Mouse (Mus musculus) hindbrain, embryonic 14.5 days (tissue): ENCODE data around the gene 2410015M20Rik. TPM values are rescaled to one million over a fixed set of nuclear protein-coding genes. Genes with fewer than 3 reads are reported as not detected.
"Not testable (repeated sequence)": the region's sequence is repeated elsewhere in the genome, so short reads cannot be mapped to it uniquely, and the experiment has no call there.

ENCODE experiments used
- ATAC-seq: fragments of 200-750 bp; cut with Nextera tagmentation; 2 replicates; pipeline ENCODE4 v1.8.0; 2017; ENCODE audit warnings: moderate number of reproducible peaks, mild to moderate bottlenecking, moderate TSS enrichment, moderate library complexity; ENCODE audit not compliant: low FRiP score
- DNase-seq: peaks from one replicate; pipeline ENCODE4 v3.0.0-alpha.2; 2015; ENCODE audit warnings: low spot score
- H3K27ac ChIP-seq: fragments of 300-500 bp; sonication (generic); 2 replicates; pipeline ENCODE4 v1.5.1; 2014; ENCODE audit warnings: mild to moderate bottlenecking, moderate library complexity
- H3K27me3 ChIP-seq: fragments of 300-500 bp; sonication (generic); 2 replicates; pipeline ENCODE4 v1.6.1; 2014; ENCODE audit warnings: mild to moderate bottlenecking, low read length, mixed read lengths; ENCODE audit not compliant: control insufficient read depth, insufficient read depth
- H3K36me3 ChIP-seq: fragments of 300-500 bp; sonication (generic); replicated peaks from 2 replicates; pipeline ENCODE4 v1.6.1; 2014; ENCODE audit not compliant: control insufficient read depth, insufficient read depth
- H3K4me1 ChIP-seq: fragments of 300-500 bp; sonication (generic); replicated peaks from 2 replicates; pipeline ENCODE4 v1.6.1; 2014; ENCODE audit warnings: antibody characterized with exemption, low read length, mixed read lengths; ENCODE audit not compliant: control insufficient read depth, insufficient read depth
- H3K4me2 ChIP-seq: fragments of 300-500 bp; sonication (generic); replicated peaks from 2 replicates; pipeline ENCODE4 v1.6.1; 2014; ENCODE audit warnings: mild to moderate bottlenecking, moderate library complexity
- H3K4me3 ChIP-seq: fragments of 300-500 bp; sonication (generic); replicated peaks from 2 replicates; pipeline ENCODE4 v1.5.1; 2014; ENCODE audit warnings: mild to moderate bottlenecking, low read length
- H3K9ac ChIP-seq: fragments of 300-500 bp; sonication (generic); 2 replicates; pipeline ENCODE4 v1.6.1; 2014
- H3K9me3 ChIP-seq: fragments of 300-500 bp; sonication (generic); 2 replicates; pipeline ENCODE4 v1.6.1; 2016; ENCODE audit warnings: low read length; ENCODE audit not compliant: control insufficient read depth
- WGBS: fragments of 180-500 bp; shearing (Covaris S2); extraction: QIAGEN DNeasy Blood & Tissue Kit; methylation state at CpG from one replicate; pipeline ENCODE4 v1.1.7; 2014; 5-methylcytosine and 5-hydroxymethylcytosine counted together
- polyA plus RNA-seq: library from polyadenylated mRNA; unstranded; fragments of >200 nt; fragmentation: Nextera tagmentation; extraction: Ambion mirVana; gene quantifications from 2 replicates; pipeline ENCODE4 v1.2.1, GENCODE M21; 2014

The 2410015M20Rik gene
- polyA plus RNA-seq, 1 experiment from 2014 or later = 193 TPM

DNA sequence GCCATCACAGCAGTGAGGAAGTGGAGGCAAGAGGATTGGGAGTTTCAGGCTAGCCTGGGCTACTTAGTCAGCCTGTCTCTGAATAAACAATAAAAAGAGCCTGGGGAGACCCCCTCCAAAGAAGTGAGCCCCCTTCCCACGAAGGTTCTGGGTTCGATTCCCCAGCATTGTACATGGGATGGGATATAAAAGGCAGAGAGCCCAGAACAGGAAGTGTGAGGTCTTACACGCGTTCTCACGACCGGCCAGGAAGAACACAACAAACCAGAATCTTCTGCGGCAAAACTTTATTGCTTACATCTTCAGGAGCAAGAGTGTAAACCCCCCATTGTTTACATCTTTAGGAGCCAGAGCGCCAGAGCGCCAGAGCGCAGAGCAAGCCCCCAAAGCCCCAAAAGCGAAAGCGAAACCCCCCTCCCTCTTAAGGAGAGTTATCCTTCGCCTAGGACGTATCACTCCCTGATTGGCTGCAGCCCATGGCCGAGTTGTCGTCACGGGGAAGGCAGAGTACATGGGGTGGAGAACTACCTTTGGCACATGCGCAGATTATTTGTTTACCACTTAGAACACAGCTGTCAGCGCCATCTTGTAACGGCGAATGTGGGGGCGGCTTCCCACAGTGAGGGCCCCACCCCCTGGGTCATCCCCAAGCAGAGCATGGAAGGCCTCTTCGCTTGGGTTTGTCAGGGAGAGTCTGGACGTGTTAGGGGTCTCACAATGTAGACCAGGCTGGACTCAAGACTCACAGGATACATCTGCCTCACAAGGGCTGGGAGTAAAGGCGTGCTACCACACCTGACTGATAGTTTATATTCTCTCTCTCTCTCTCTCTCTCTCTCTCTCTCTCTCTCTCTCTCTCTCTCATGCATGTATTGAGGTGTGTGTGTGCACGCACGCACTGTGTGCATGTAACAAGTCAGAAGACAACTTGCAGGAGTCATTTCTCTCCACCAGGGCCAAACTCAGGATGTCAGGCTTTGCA, 20.5 kb upstream of the 2410015M20Rik start:
- not testable (repeated sequence) for H3K27me3 ChIP-seq, ATAC-seq, H3K4me2 ChIP-seq, DNase-seq, H3K27ac ChIP-seq, H3K4me3 ChIP-seq, H3K36me3 ChIP-seq, H3K9ac ChIP-seq, H3K9me3 ChIP-seq
- peaks cover 17% of the 10 kb centered on the region for H3K4me1 ChIP-seq
- WGBS = 89% methylated on average over 27 of the region's 27 CpGs

DNA sequence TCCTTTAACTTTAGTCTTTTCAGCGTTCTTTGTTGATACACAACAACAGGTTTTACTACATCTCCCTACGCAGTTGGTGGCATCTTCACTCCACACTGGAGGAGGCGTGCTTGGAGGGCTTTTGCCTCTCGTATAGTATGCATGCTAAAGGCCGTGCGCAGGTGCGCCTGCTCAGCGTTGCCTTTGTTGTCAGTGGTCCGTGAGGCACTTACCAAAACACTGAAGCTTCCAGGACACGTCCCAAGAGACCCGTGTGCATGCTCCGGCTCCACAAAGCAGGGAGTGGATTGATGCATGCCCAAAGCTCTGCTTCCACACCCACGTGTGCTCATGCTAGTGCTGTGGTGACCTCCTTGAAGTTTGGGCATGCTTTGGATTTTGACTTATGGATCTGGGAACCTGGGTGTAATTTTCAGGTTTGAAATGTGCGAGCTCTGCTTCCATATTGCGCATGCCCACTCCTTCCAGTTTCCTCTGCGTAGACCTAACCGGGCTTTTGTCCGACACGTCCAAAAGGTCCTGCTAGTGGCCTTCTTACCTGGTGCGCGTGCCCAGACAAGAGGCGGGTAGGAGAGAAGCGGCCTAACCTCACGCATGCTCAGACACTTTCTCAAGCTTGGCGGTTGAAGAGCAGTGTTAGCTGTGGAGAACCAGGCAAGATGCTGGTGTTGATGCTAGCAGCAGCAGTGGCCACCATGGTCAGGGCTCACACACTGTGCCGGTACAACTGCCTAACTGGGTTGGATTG, 18.1 kb upstream of the 2410015M20Rik start, which contains the start of gene Catsperd:
TSS of gene Catsperd (plus strand) at position 614 of the 748 bp plus-strand sequence.
- 12% methylated on average over 26 of the region's 26 CpGs for WGBS
- DNase-seq = peak; percentile 47
- Histone ChIP-seq H3K4me2 (peak within 1 kb of the TSS; percentile 67), H3K4me3 (peak within 1 kb of the TSS; percentile 61), H3K27me3 (no peaks in the 10 kb centered on the region), H3K36me3 (peaks cover 9% of the 10 kb centered on the region; the same call in 1 of the 2 replicates), H3K9me3 (no peaks in the 10 kb centered on the region), H3K9ac (peak within 1 kb of the TSS; percentile 34), H3K27ac (peak within 1 kb of the TSS; percentile 78), H3K4me1 (peaks cover 17% of the 10 kb centered on the region)
- peak; percentile 38; the same call in 1 of the 2 replicates for ATAC-seq

DNA sequence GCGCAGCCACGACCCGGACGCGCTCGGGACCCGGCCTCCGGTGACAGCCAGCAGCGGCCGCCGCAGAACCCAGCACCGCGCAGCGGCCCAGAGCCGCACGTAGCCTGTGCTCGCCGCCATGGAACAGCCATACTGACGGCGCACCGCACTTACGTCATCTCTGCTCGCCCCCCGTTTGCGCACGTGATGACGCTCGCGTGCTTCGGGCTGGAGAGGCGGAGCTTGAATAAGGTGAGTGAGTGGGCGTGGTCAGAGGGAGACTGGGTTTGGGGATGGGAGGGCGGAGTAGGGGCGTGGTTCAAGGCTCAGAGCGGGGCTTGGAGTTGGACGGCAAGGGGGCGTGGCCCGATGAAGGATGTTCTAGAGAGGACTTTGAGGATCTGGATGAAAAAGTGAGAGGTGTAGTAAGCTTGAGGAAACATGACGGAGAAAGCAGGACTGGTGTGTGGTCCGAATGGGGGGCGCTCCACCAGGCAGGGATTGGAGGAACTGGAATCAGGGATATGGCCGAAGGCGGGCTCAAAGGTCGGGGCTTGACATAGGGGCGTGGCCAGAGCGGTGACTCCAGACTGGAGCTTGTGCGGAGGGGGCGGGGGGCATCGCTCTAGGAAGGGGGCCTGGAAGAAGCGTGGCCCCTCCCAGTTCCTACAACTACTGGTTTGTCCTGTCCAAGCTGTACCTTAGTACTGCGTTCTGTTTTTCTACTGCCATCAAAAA, 17.3 kb upstream of the 2410015M20Rik start, which contains the start of gene Lonp1:
TSS of gene Lonp1 (minus strand) at position 134 of the 717 bp plus-strand sequence.
- H3K27ac ChIP-seq = peak within 1 kb of the TSS; percentile 78
- peak within 1 kb of the TSS; percentile 74 for H3K9ac ChIP-seq
- no peaks in the 10 kb centered on the region for H3K9me3 ChIP-seq
- H3K36me3 ChIP-seq = peaks cover 16% of the 10 kb centered on the region
- peaks cover 17% of the 10 kb centered on the region for H3K4me1 ChIP-seq
- H3K27me3 ChIP-seq = no peaks in the 10 kb centered on the region
- H3K4me2 ChIP-seq = peak within 1 kb of the TSS; percentile 67
- DNase-seq = peak; percentile 99
- peak; percentile 93 for ATAC-seq
- WGBS = under 1% methylated on average over 50 of the region's 51 CpGs
- H3K4me3 ChIP-seq = peak within 1 kb of the TSS; percentile 61

DNA sequence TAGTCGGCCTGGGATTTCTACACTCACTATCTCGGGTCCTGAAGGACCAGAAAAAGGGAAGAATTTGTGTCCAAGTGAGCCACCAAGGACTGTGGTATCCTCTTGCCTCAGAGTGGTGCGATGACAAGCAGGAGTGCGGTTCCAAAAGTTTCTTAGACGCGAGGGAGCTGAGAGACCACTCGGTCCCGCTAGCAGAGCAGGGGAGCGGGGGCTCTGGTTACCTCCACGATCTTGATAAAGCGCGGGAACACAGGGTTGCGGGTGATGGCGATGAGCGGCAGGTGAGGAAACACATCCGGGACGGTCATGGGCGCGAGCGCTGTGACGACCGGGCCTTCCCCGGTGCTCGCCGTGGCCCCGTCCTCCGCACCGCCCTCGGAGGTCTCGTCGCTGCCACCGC, 16.7 kb upstream of the 2410015M20Rik start:
- Histone ChIP-seq H3K27me3 (no peaks in the 10 kb centered on the region), H3K4me3 (peak overlapping the region; percentile 61), H3K27ac (no peak overlapping the region), H3K9me3 (no peaks in the 10 kb centered on the region), H3K4me1 (peaks cover 17% of the 10 kb centered on the region), H3K36me3 (peaks cover 22% of the 10 kb centered on the region), H3K4me2 (peak overlapping the region; percentile 67), H3K9ac (peak overlapping the region; percentile 74)
- 1% methylated on average over 32 of the region's 32 CpGs for WGBS
- no peak for ATAC-seq
- DNase-seq = no peak

DNA sequence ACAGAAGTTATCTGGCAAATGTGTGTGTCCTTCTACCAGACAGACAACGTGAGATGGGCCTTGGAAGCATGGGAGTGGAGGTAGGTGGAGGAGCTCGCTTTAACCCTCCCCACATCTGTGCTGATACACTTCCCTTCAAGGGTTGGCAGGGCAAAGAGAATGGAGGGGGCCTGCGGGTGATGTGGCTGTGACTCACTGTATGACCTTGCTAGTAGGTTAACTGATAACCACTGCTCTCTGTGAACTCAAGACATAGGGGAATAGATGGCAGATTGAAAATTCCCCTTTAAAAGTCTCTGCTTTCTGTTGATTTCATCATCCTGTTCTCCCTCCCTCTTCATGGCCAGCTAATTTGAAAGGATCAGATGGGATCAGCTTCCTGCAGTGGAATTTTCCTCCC, 15.9 kb upstream of the 2410015M20Rik start:
- DNase-seq = no peak

DNA sequence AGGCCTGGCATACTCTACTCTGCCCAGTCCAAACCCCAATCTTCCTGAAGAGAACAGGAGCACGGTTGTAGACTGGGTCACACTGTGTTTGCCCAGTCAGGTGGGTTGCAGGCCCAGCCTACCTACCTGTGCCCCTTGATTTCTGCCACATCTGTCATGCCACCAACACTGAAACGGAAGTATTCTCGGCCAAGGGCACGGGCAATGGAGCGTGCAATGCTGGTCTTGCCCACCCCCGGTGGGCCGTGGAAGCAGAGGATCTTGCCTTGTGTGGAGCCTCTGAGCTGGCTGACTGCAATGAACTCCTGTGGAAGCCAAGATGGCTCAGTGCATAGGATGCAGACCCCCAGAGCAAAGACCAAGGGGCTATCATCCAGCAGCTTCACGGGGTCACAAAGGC, 8.1 kb upstream of the 2410015M20Rik start:
- Histone ChIP-seq H3K27ac (no peak overlapping the region), H3K4me3 (no peak overlapping the region), H3K4me1 (peaks cover 11% of the 10 kb centered on the region), H3K9ac (no peak overlapping the region), H3K27me3 (no peaks in the 10 kb centered on the region), H3K9me3 (no peaks in the 10 kb centered on the region), H3K4me2 (no peak overlapping the region), H3K36me3 (peaks cover 81% of the 10 kb centered on the region)
- ATAC-seq (no peak), DNase-seq (no peak)
- 94% methylated on average over 8 of the region's 8 CpGs for WGBS

More for the DNA sequence above, 15.9 kb upstream of the 2410015M20Rik start:
- Histone ChIP-seq H3K27ac (no peak overlapping the region), H3K4me2 (peak overlapping the region; percentile 67), H3K9me3 (no peaks in the 10 kb centered on the region), H3K4me3 (peak overlapping the region; percentile 61; the same call in 1 of the 2 replicates), H3K9ac (no peak overlapping the region), H3K36me3 (peaks cover 30% of the 10 kb centered on the region), H3K27me3 (no peaks in the 10 kb centered on the region), H3K4me1 (peaks cover 17% of the 10 kb centered on the region)
- no peak for ATAC-seq
- WGBS = 89% methylated on average over 3 of the region's 3 CpGs

DNA sequence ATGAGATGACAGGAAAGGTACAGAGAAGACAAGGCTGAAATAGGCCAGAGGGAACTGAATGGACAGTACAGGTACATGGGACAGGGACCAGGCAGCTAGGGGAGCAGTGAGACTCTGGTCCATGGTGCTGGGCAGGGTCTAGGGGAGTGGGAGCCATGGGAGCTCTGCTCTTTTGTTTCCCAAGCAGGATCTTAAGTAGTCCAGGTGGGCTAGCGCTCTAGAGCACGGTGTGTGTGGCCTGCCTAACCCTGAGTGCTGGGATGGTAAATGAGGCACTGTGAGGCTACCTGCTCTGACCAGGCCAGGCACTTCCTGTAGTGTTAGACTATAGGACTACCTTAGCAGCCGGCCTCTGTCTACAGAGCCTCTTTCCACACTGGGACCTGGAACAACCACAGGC, 7.2 kb upstream of the 2410015M20Rik start:
- DNase-seq = no peak
- ATAC-seq = no peak
- Histone ChIP-seq H3K4me3 (no peak overlapping the region), H3K4me2 (no peak overlapping the region), H3K4me1 (peaks cover 11% of the 10 kb centered on the region), H3K9me3 (no peaks in the 10 kb centered on the region), H3K36me3 (peaks cover 72% of the 10 kb centered on the region), H3K9ac (no peak overlapping the region), H3K27ac (no peak overlapping the region), H3K27me3 (no peaks in the 10 kb centered on the region)
- WGBS = 91% methylated on average over 3 of the region's 3 CpGs

DNA sequence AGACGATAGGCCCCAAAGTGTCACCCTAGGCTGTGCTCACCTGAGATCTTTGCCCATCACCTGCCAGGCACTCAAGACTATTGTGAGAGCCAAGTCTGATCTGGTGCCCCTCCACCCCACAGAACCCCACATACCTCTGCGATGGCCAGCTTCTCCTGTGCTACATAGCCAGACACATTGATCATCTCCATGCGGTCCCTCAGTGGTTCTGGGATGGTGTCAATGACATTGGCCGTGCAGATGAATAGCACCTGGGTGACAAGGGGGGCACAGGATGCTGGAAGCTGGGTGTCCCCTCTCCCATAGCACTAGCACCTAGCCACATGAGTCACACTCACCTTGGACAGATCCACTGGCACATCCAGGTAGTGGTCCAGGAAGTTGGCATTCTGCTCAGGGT, 6.2 kb upstream of the 2410015M20Rik start:
- peaks cover 64% of the 10 kb centered on the region for H3K36me3 ChIP-seq
- H3K9ac ChIP-seq = no peak overlapping the region
- 90% methylated on average over 4 of the region's 4 CpGs for WGBS

More for the DNA sequence above, 6.2 kb upstream of the 2410015M20Rik start:
- no peaks in the 10 kb centered on the region for H3K9me3 ChIP-seq
- H3K27me3 ChIP-seq = no peaks in the 10 kb centered on the region
- DNase-seq (no peak), ATAC-seq (no peak)
- no peak overlapping the region for H3K4me3 ChIP-seq
- no peak overlapping the region for H3K4me2 ChIP-seq
- H3K27ac ChIP-seq = no peak overlapping the region
- peaks cover 11% of the 10 kb centered on the region for H3K4me1 ChIP-seq
